Mouse (Mus musculus) layer of hippocampus, adult 8-10 months (tissue): Measurements from ENCODE around the gene Gm960. TPM values are rescaled to one million over a fixed set of nuclear protein-coding genes. Genes with fewer than 3 reads are reported as not detected.

Experiments used
- DNase-seq, 2 experiments: peaks; one replicate each; pipeline ENCODE4 v3.0.0; 2022; ENCODE audit warnings: low spot score in 2 of 2
- total RNA-seq, 4 experiments: library from RNA; stranded (reverse); gene quantifications; 2 replicates each; pipeline ENCODE4 v1.2.4; 2022

Gene Gm960
- total RNA-seq, result 1 to 10 TPM; 1.2 to 2.0 (median 1.8) TPM

- DNase-seq, result peak in 1 of 2 experiments; percentile 83
These were observed at the start of gene Gm960 for GRCm38 (mm10) chr19:4698205-4698677. Gene Gm960, minus strand, starts transcription at chr19:4698668.

GRCm38 (mm10) chr19:4747631-4748312, 49.3 kb upstream of the Gm960 start:
- DNase-seq, result no peak

GRCm38 (mm10) chr19:4746611-4747010, 48.1 kb upstream of the Gm960 start:
- no peak for DNase-seq

GRCm38 (mm10) chr19:4745681-4746080, 47.2 kb upstream of the Gm960 start:
- no peak for DNase-seq

- no peak for DNase-seq
These were observed 46.6 kb upstream of the Gm960 start for GRCm38 (mm10) chr19:4745057-4745456.

GRCm38 (mm10) chr19:4744026-4744425, 45.6 kb upstream of the Gm960 start:
- DNase-seq, result no peak

GRCm38 (mm10) chr19:4743524-4743923, 45.1 kb upstream of the Gm960 start:
- no peak for DNase-seq

- no peak for DNase-seq
These were observed 43.8 kb upstream of the Gm960 start for GRCm38 (mm10) chr19:4742229-4742628.

- no peak for DNase-seq
These were observed 43.0 kb upstream of the Gm960 start for GRCm38 (mm10) chr19:4741482-4741881.

GRCm38 (mm10) chr19:4739762-4740161, 41.3 kb upstream of the Gm960 start:
- DNase-seq, result no peak

- DNase-seq, result no peak
These were observed 40.6 kb upstream of the Gm960 start for GRCm38 (mm10) chr19:4739053-4739452.

GRCm38 (mm10) chr19:4737866-4738265, 39.4 kb upstream of the Gm960 start:
- DNase-seq, result no peak

- no peak for DNase-seq
These were observed 34.6 kb upstream of the Gm960 start for GRCm38 (mm10) chr19:4733052-4733451.

- DNase-seq, result no peak
These were observed 30.7 kb upstream of the Gm960 start for GRCm38 (mm10) chr19:4729186-4729585.

- no peak for DNase-seq
These were observed 22.3 kb upstream of the Gm960 start for GRCm38 (mm10) chr19:4720671-4721244.

GRCm38 (mm10) chr19:4720112-4720511, 21.6 kb upstream of the Gm960 start:
- DNase-seq, result no peak

- no peak for DNase-seq
These were observed 20.9 kb upstream of the Gm960 start for GRCm38 (mm10) chr19:4719351-4719764.

GRCm38 (mm10) chr19:4718716-4719115, 20.2 kb upstream of the Gm960 start:
- DNase-seq, result no peak

GRCm38 (mm10) chr19:4717281-4717680, 18.8 kb upstream of the Gm960 start:
- DNase-seq, result no peak

- DNase-seq, result no peak
These were observed 18.3 kb upstream of the Gm960 start for GRCm38 (mm10) chr19:4716756-4717155.

- DNase-seq, result no peak
These were observed 15.4 kb upstream of the Gm960 start for GRCm38 (mm10) chr19:4713886-4714285.

GRCm38 (mm10) chr19:4712781-4713526, 14.5 kb upstream of the Gm960 start:
- no peak for DNase-seq
